Mouse (Mus musculus) left cerebral cortex, adult 8-10 months (tissue): Measurements from ENCODE around the gene Ccdc173. TPM values are rescaled to one million over a fixed set of nuclear protein-coding genes. Genes with fewer than 3 reads are reported as not detected.
A peak's percentile ranks its signal among the peaks of the same experiment; 100 is the strongest.
"Not testable (repeated sequence)": the region's sequence is repeated elsewhere in the genome, so short reads cannot be mapped to it uniquely, and the experiment has no call there.

Experiments used
- DNase-seq, 2 experiments: peaks; one replicate each; pipeline ENCODE4 v3.0.0; 2022; ENCODE audit warnings: low spot score in 2 of 2
- total RNA-seq, 4 experiments: library from RNA; stranded (reverse); gene quantifications; 2 replicates each; pipeline ENCODE4 v1.2.4; 2022

Ccdc173 gene
- 1 to 10 TPM; 1.9 to 3.0 (median 1.9) TPM for total RNA-seq

DNA sequence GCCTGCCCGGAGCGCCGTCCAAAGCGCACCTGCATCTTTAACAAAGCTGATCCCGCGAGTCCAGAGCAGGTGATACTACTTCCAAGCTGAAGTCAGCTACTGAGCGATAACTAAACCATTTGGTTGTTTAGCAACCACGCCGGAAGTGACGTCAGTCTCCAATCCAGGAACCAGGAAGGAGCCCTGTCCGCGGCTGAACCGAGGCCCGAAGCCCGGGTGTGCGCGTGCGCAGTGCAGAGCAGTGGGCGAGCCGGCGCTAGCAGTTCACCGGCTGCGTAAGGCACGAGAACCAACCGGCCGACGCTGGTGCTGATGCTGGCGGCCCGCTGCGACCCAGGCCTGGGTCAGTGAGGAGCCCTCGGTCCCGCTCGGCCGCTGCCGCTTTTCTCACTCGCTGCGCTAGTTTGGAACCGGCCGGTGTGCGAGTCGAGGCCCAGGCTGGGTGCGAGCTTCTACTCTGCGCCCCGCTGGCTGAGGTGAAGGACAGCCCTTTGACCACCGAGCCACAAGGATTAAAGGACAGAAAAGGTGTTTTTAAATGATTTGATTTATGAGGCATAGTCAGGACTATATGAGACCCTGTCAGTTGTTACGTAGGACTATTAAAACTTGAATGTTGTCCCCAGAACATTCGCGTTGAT is at the start of gene Ccdc173, which contains the start of gene Phospho2:
Gene Ccdc173 (minus strand): TSS at position 147 of the 641 bp plus-strand sequence.
Gene Phospho2 (plus strand): TSS at position 195 of the 641 bp plus-strand sequence.
- peak; percentile 89 to 98 for DNase-seq

DNA sequence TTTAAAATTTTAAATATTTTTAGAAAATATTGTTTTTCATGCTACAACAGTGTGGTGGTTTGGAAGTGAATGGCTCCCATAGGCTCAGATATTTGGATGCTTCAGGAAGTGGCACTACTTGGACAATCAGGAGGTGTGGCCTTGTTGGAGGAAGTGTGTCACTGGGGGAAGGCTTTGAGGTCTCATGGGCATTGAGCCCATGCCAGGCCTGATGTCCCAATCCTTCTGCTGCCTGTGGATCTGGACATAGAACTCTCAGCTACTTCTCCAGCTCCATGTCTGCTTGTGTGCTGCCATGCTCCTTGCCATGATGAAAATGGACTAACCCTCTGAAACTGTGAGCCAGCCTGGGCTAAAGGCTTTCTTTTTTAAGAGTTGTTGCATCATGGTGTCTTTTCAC is 49.3 kb upstream of the Ccdc173 start:
- no peak for DNase-seq

DNA sequence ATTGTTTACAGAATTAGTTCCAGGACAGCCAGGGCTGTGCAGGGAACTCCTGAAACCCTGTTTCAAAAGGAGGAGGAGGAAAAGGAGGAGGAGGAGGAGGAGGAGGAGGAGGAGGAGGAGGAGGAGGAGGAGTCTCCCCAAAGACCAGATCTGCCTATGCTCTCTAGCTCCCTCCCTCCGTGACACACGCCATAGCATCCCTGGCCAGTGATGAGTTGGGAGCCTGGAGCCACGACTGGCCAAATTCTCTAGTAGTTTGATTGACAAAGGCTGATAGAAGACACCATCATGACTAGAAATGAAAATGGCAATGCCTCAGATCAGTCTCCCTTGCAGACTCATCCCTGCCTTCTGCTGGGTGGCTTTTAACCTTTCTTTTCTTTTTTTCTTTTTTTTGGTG is 48.6 kb upstream of the Ccdc173 start:
- DNase-seq: no peak

DNA sequence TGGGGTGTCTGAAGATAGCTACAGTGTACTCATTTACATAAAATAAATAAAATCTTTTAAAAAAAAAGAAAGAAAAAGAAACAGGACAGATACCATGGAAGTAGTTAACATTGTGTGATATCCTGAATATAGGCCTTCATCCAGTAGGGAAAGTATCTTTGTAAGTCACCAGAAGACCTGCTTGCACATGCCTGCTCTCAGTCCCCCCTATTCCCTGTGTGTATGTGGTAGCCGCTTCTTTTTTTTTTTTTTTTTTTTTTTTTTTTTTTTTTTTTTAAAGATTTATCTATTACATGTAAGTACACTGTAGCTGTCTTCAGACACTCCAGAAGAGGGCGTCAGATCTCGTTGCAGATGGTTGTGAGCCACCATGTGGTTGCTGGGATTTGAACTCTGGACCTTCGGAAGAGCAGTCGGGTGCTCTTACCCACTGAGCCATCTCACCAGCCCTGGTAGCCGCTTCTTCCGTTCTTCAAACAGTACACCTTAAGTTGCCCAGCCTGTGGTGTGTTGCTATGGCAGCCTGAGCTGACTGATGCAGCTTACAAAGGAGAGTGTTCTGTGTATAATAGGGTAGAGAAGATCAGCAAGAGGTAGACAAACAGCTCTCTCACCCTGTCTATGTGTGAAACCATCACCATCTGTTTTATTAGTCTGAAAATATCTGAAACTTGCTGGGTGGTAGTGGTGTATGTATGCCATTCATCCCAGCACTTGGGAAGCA is 48.0 kb upstream of the Ccdc173 start:
- DNase-seq: no peak

DNA sequence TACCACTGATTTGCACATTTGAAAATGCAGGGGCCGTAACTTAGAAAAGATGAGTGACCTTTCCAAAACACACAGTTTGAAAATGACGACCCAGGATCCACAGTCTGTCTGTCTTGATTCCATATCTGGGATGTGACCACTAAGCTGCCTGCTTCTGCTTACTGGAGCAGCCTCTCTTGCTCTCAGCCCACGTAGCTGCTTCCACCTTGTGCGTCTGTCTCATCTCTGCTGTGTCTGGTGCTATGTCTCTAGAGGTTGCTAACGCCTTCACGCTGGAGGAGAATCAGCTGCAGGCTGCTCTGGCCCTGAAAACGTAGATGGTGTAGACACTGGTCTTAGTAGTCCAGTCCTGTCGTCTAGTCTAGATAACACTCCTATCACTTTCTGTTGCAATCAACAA is 40.7 kb upstream of the Ccdc173 start:
- no peak for DNase-seq

DNA sequence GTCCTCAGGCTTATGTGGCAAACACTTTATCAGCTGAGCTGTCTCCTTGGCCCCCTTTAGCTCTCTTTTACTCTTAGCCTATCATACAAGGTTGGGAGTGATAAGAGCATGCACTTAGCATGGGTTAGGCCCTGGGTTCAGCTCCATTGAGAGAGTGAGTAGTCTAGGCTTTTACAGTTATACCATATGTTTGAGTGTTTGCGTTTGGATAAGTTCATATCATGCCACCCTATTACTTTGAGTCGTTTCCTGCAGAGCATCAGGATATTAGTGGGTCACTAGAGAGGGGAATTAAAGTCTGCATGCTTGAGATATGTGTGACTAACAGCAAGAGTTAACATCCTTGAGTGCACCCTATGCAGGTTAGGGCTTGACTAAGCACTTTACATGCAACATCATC is 40.3 kb upstream of the Ccdc173 start:
- no peak for DNase-seq

DNA sequence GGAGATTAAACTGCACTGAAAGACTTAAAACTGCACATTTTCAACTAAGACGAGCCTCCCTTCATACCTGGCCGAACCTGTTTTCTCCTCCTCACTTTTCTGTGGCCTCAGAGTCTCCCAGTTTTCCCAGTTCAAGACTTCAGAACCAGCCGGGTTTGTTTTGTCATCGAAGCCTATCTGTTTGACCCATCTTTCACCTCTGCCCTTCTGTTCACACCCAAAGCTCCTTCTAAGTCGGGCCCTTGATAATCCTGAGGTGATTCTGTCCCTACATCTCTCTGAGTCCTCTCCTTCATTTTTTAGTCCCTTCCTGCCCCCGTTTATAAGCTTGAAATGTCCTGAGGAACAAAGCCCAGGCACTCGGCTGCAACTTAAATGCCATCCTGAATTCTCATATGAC is 38.7 kb upstream of the Ccdc173 start:
- DNase-seq: no peak

DNA sequence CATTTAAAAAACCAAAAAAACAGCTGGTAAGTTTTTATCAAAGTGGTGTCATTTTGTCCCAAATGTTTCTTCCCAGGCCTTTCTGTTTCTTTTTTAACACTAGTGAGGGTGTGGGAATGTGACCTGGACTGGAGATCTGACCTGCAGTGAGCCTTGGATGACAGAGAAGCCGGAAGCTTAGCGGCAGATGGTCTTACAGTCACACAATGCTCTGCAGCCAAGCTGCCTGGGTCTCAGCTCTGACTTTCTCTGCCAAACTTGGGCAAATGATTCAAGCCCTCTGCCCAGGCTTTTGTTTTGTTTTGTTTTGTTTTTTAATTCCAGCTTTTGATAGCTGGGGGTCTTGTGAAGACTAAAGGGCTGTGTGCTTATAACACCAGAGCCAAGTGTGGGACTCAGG is 37.0 kb upstream of the Ccdc173 start:
- DNase-seq: no peak

DNA sequence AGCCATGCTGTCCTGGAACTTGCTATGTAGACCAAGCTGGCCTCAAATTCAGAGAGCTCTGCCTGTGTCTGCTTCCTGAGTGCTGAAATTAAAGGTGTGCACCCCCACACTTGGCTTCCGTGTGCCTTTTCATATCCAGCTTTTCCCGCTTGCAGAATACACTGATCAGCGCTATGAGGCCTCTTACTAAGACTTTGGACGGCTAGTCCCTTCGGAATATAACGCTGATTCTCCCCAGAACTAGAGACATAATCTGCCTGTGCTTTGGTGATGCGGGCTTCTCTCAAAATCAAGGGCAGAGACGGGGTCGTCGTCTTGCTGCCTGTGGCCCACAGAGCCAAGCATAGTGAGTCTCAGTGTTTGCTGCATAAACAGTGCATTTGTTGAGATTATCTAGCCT is 36.5 kb upstream of the Ccdc173 start:
- no peak for DNase-seq

DNA sequence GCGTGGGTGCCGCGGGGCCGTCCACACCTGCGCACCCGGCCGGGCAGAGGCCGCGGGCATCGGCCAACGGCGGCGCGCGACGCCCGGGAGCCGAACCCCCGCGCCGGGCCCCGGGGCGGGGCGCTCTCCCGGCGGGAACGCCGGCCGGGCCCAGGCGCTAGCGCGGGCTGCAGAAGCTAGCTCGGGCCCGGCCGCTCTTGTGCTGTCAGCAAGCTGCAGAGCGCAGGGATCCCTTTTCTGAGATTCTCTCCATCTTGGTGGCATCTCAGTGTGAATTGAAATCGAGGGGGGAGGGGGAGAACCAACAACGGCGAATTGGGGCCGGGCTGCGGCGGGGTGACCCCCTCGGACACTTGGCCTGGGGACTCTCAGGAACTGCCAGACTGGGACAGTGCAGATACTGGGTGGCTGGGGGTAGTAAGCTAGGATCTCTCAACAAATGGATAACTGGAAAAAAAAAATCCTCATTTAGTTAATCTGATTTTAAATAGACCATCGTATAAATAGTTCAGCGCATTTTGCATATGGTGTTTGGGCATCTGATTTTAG is 33.8 kb upstream of the Ccdc173 start:
- no peak for DNase-seq

DNA sequence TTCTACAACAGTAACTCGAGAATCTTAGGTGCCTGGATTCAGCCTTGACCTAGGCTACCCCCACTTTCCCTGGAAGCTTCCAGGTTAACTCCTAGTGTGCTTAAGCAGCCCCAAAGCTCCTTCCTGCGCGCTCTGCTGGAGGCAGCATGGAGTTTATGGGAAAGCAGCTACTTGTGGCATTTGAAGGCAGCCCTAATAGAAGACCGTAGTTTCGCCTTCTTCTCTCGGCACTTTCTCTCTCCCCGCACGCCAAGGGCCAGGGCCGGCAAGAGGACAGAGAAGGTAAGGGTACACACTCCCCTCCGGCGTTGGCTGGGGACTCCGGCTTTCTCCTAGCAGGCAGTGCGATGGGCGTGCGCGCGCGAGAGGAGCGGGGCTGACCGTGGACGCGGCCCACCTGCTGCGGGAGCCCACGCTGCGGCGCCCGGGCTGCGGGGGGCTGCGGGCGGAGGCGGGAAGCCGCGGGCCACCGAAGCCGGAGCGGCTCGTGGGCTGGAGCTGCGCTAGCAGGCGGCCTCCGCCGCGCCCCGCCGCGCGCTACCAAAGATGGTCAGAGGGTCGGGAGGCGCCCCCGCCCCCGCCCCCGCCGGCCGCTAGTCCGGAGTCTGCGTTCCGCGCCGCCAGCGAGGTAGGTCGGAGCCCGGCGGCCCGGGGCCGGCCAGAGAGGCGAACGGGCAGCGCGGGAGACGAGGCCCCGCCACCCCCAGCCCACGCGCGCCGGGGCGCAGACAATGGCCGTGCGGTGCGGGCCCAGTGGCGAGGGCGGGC is 33.2 kb upstream of the Ccdc173 start:
- DNase-seq: peak in 1 of 2 experiments; percentile 32

DNA sequence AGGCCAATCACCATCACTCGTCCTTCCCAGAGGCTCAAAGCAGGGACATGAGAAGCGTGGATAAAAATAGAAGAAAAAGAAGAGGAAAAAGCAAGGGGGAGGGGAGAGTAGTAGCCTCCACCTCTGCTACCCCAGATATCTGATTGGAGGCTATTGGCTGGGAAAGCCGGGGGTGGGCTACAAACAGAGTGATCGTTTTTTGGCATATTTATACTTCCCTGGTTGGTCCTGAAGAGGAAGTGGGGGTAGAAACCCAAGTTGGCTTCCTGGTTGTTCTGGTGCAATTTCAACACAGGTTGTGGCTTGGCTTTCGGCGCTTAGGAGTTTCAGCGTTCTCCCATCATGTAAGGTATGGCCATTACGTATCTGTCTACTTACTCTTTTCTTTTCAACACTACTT is 32.3 kb upstream of the Ccdc173 start, which contains the start of gene Klhl23:
Gene Klhl23 (plus strand): TSS at position 234 of the 400 bp plus-strand sequence.
- no peak for DNase-seq

DNA sequence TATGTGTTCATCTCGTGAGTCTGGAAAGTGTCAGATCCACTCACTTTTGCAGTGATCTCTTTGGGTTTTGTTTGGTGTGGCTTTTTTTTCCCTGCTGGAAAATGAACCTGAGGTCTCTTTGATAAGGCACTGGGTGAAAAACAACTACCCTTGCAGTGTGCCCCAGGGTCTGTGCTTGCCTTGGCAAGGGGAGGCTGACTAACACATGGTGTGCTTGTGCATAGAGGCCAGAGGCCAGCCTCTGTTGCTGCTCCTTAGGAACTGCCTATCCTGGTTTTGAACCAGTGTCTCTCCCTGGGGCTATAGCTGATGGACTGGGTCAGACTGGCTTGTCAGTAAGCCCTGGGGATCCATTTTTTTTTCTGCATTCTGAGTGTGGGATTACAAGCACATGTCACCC is 30.8 kb upstream of the Ccdc173 start:
- no peak for DNase-seq

DNA sequence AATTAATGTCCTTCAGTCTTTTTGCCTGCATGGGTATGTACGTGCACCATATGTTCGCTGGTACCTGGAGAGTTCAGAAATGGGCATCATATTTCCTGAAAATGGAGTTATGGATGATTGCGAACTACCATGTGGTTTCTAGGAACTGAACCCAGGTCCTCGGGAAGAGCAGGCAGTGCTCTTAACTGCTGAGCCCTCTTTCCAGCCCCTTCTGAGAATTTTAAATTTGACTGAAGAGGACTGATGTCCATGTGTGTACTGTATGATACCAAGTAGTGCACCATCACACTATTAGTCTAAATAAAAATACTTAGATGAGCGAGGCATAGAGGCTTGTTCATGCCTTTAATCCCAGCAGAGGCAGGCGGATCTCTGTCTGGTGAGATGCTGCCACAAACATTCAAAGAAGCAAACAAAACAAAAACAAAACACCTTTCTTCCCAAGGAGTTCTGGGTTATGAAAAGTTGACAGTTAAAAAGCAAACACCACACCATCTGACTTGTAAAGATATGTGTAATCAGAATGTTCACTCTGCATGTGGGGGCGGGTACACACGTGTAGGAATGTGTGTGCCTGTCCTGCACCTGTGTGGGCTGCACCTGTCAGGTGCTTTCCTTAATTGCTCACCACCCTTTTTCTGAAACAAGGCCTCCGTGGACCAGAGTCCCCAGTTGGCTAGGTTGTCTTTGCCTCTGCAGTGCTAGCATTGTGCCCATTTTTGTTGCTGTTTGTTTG is 29.1 kb upstream of the Ccdc173 start:
- DNase-seq: no peak

DNA sequence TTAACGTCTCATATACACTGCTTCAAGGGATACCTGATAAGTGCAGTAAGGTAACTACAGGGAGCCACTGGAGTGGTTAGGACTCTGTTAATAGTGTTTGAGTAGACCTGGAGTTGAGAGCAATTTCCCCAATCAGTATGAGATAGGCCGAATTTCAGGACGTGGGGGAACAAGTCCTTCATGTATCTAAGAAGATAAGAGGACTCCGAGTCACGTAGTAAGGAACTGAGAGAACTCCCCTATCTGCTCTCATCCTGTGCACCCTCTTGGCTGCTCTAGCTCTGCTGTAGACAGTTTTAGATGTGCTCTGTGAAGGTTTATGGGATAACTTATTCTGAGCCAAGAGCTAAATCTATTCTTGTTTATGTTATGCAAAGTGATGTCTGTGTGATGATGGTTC is 27.2 kb upstream of the Ccdc173 start:
- no peak for DNase-seq

DNA sequence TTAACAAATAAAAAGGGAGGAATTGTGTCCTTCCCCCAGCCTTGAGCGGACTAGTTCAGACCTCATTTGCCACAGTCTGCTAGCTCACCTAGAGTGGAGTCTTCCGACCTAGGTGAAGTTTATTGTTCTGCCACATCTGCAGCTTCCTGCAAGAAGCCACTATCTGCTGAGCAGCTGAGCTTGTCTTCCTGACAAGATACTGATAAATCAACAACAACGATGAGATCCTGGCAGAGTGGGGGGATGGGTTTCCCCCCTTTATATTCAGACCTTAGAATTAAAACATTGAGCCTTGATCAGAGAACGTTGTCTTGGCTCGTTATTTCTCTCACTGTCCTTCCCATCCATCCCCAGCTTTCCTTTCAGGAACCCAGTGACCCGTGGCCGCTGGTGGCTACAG is 22.0 kb upstream of the Ccdc173 start:
- DNase-seq: not testable (repeated sequence)

DNA sequence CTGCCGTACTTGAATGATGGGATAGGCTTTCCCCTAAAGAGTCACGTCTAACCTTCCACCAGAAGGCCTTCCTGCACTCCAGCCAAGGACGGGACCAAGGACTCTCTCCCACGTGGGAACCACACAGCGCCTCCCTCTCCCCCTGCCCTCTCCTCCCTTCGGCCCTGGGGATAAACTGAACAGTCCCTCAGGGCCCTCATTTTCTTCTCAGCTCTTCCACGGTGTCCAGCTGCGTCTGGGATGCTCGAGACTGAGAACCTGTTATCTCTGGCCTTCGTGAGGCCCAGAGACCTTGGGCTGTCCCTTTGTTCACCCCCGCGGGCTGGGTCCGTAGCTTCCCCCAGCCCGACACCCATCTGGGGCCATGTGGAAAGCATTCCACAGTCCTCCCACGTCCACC is 20.8 kb upstream of the Ccdc173 start:
- DNase-seq: no peak

DNA sequence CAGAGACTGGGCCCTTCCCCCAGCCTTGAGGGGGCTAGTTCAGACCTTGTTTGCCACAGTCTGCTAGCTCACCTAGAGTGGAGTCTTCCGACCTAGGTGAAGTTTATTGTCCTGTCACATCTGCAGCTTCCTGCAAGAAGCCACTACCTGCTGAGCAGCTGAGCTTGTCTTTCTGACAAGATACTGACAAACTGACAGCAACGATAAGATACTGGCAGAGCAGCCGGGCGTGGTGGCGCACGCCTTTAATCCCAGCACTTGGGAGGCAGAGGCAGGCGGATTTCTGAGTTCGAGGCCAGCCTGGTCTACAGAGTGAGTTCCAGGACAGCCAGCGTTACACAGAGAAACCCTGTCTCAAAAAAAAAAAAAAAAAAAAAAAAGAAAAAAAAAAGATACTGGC is 15.3 kb upstream of the Ccdc173 start:
- not testable (repeated sequence) for DNase-seq

DNA sequence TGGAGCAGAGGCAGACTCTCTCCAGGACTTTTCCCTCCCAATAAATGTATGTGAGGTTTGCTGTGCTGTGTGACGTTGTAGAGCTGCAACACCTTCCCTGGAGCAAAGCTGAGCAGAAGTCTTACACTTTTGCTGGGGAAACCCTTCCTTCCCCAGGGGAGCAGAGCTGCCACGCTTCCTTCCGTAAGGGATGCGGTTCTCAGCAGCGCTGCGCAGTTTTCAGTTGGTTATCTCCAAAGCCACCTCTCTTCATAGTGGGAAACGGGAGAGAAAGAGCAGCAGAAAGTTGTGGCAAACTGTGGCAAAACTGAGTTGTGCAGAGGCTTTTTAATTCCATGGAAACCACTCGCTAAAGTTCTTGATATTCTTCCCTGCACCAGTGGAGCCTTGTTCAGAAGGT is 14.4 kb upstream of the Ccdc173 start:
- DNase-seq: no peak

DNA sequence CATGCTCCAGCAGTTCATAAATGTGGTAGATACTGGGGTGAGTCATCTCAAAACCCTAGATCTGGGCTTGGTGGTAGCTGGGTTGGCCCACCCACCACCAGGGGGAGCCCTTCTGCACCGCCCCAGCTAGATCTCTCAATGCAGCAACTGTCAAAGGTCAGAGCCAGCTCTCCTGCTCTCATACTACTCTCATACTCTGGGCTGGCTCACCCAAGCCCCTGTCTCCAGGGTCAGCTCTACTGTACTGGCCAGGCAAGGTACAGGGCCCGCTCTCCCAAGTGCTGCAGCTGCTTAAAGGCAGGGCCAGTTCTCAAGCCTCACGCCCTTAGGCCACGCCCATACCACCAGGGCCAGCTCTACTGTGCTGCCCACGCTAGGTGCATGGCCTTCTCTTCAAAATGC is 13.5 kb upstream of the Ccdc173 start:
- no peak for DNase-seq

DNA sequence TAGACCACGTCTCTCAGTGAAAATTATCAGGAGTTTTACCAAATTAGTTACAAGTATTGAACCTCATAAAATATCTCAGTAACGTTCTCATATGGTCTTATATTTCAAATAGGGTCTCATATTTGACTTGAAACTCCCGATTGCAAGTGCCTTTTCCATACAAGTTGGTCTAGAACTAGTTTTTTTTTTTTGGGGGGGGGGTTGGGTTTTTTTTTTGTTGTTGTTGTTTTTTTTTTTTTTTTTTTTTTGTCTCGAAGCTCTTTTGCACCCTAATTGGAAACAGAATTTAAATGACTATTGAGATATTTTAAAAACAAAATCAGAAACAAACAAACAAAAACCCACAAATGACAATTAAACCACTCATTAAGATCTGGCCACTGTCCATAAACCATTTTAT is 1.3 kb upstream of the Ccdc173 start:
- no peak for DNase-seq
